Mouse (Mus musculus): ENCODE measurements around the gene Mov10. TPM values are rescaled to one million over a fixed set of nuclear protein-coding genes. Genes with fewer than 3 reads are reported as not detected.
"Not testable (repeated sequence)": the region's sequence is repeated elsewhere in the genome, so short reads cannot be mapped to it uniquely, and the experiment has no call there.

The Mov10 gene
- 62.1 and 65.0 TPM in 2 replicates for polyA plus RNA-seq (2015; fragmentation: Nextera tagmentation; extraction: Ambion mirVana)

GRCm38 (mm10) chr3:104817991-104818748 is at the start of gene Mov10:
Gene Mov10, minus strand, starts transcription at chr3:104818563.
- 0% methylated on average over 34 of the region's 40 CpGs for WGBS
- H3K9me3 ChIP-seq = no peaks in the 10 kb centered on the region
- peak; percentile 87 for ATAC-seq (ENCODE audit: borderline replicate concordance, extremely low read depth, low FRiP score, low TSS enrichment)
- H3K27ac ChIP-seq = peak within 1 kb of the TSS; percentile 93
- H3K4me3 ChIP-seq = peak within 1 kb of the TSS; percentile 79
- H3K36me3 ChIP-seq = peaks cover 13% of the 10 kb centered on the region; the same call in 1 of the 2 replicates
- H3K4me2 ChIP-seq = peak within 1 kb of the TSS; percentile 69
- H3K27me3 ChIP-seq = no peaks in the 10 kb centered on the region
- H3K4me1 ChIP-seq = peaks cover 33% of the 10 kb centered on the region
- H3K9ac ChIP-seq = peak within 1 kb of the TSS; percentile 85

- not testable (repeated sequence) for H3K9me3 ChIP-seq; H3K27ac ChIP-seq; H3K27me3 ChIP-seq; ATAC-seq (ENCODE audit: borderline replicate concordance, extremely low read depth, low FRiP score, low TSS enrichment); H3K9ac ChIP-seq
- H3K4me2 ChIP-seq = peak overlapping the region; percentile 72; the same call in 1 of the 2 replicates
- H3K4me1 ChIP-seq = peaks cover 25% of the 10 kb centered on the region
- H3K36me3 ChIP-seq = peaks cover 20% of the 10 kb centered on the region
- peak overlapping the region; percentile 91; the same call in 1 of the 2 replicates for H3K4me3 ChIP-seq
Measured at GRCm38 (mm10) chr3:104866674-104867073, 48.3 kb upstream of the Mov10 start.

GRCm38 (mm10) chr3:104865341-104865788 is 47.0 kb upstream of the Mov10 start:
- Histone ChIP-seq H3K4me3 (peak overlapping the region; percentile 91), H3K36me3 (peaks cover 8% of the 10 kb centered on the region; the same call in 1 of the 2 replicates), H3K4me1 (peaks cover 34% of the 10 kb centered on the region), H3K27ac (peak overlapping the region; percentile 96), H3K9ac (peak overlapping the region; percentile 95), H3K27me3 (no peaks in the 10 kb centered on the region), H3K9me3 (no peaks in the 10 kb centered on the region), H3K4me2 (peak overlapping the region; percentile 72)
- under 1% methylated on average over 12 of the region's 12 CpGs for WGBS
- ATAC-seq (ENCODE audit: borderline replicate concordance, extremely low read depth, low FRiP score, low TSS enrichment) = no peak

DNA sequence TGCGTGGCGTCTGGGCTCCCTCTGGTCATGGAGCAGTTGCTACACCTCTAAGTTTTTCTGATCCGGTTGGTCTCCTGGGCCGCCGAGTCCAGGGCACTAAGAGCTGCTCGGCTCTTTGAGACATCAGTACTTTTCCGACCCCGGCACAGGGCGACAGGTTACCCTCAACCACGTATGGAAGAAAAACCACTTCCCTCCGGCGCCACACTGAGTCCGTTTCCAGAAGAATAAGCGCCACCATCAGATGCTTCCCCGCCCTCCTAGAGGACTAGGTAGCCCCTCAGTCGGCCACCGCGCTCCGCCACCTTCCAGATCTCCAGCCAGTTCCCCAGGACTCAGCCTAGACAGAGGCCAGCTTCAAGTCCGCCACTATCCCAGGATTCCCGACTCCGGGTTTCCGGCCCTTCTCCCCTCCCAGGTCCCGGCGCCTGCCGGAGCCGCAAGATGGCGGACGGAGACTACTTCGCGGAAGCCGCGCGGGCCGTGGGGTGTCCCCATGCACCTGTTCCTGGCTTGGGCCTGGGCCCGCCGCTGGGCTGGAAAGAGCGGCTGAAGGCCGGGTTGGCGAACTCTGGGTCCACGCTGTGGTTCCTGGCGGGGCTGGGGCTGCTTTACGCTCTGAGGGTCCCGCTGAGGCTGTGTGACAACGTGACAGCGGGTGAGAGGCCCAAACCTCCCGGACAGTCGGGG is 46.4 kb upstream of the Mov10 start:
- peak; percentile 93 for ATAC-seq (ENCODE audit: borderline replicate concordance, extremely low read depth, low FRiP score, low TSS enrichment)
- peak overlapping the region; percentile 96 for H3K27ac ChIP-seq
- H3K27me3 ChIP-seq = no peaks in the 10 kb centered on the region
- H3K4me1 ChIP-seq = peaks cover 34% of the 10 kb centered on the region
- H3K4me3 ChIP-seq = peak overlapping the region; percentile 91
- peak overlapping the region; percentile 95 for H3K9ac ChIP-seq
- peaks cover 4% of the 10 kb centered on the region; the same call in 1 of the 2 replicates for H3K36me3 ChIP-seq
- 1% methylated on average over 47 of the region's 48 CpGs for WGBS
- no peaks in the 10 kb centered on the region for H3K9me3 ChIP-seq
- H3K4me2 ChIP-seq = peak overlapping the region; percentile 72

DNA sequence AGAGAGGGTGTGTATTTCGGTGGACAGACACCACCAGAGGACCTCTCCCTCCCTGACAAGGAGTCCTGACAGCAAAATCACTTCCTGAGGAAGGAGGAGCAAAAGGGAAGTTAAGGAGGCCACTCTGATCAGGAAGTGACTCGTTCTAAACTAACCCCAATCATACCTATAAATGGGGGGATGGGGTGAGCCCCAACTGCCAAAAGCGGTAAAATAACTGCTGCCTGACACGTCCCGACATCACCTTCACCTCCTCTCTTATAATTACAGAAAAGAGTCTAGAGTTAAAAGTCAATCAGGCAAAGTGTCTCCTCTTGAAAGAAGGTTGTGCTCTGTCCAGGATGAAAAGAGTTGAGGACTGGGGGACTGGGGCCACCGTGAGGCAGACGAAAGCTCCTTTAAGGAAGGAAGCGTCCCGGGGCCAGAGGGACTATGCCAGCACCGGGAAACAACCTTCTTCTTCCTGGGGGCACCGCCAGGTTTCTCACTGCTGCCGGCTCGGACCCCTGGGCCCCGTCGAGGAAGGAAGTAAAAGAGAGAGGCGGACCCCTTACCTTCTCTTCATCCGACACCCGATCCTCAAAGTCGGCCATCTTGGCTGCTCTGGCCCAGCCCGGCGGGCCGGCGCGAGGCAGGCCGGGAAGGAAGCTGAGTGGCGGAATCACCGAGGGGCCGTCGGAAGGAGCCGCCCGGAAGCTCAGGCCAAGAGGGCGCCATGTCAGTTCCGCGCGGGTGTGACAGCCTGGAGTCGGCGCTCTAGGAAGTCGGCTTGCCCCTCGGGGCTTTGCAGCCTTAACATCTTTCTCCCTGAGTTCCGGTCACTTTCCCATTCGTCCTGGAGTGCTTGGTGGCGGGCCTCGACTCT is 45.7 kb upstream of the Mov10 start, which contains the start of the genes St7l and Capza1:
Gene St7l (plus strand): TSS at position 220 of the 865 bp plus-strand sequence.
Gene Capza1 (minus strand): TSS at position 720 of the 865 bp plus-strand sequence.
- Histone ChIP-seq H3K4me2 (peak within 1 kb of the TSS; percentile 72), H3K4me1 (peaks cover 34% of the 10 kb centered on the region), H3K9ac (peak within 1 kb of the TSS; percentile 95), H3K4me3 (peak within 1 kb of the TSS; percentile 91), H3K36me3 (peaks cover 1% of the 10 kb centered on the region; the same call in 1 of the 2 replicates), H3K9me3 (no peaks in the 10 kb centered on the region), H3K27ac (peak within 1 kb of the TSS; percentile 96), H3K27me3 (no peaks in the 10 kb centered on the region)
- ATAC-seq (ENCODE audit: borderline replicate concordance, extremely low read depth, low FRiP score, low TSS enrichment) = peak; percentile 96
- under 1% methylated on average over 43 of the region's 43 CpGs for WGBS

DNA sequence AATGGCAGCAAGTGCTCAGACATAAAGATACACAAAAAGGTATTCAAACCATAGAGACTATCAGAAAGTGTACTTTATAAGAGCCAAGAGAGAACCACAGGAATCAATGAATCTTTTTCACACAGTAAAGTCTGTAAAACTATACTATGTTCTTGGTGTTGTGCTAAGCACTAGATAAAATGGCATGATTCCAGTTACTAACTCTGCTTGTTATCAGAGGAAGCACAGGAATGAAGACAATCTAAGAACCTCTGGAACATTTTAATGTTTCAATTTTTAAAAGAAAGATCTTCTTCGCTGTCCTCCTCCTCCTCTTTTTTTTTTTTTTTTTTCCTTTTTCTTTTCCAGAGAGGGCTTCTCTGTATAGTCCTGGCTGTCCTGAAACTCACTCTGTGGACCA is 40.2 kb upstream of the Mov10 start:
- Histone ChIP-seq H3K4me3 (no peak overlapping the region), H3K9me3 (no peaks in the 10 kb centered on the region), H3K36me3 (peaks cover 10% of the 10 kb centered on the region; the same call in 1 of the 2 replicates), H3K9ac (no peak overlapping the region), H3K4me2 (no peak overlapping the region), H3K4me1 (peaks cover 26% of the 10 kb centered on the region), H3K27me3 (no peaks in the 10 kb centered on the region), H3K27ac (no peak overlapping the region)
- no peak for ATAC-seq (ENCODE audit: borderline replicate concordance, extremely low read depth, low FRiP score, low TSS enrichment)
- WGBS = 100% methylated on average over 1 of the region's 1 CpGs

DNA sequence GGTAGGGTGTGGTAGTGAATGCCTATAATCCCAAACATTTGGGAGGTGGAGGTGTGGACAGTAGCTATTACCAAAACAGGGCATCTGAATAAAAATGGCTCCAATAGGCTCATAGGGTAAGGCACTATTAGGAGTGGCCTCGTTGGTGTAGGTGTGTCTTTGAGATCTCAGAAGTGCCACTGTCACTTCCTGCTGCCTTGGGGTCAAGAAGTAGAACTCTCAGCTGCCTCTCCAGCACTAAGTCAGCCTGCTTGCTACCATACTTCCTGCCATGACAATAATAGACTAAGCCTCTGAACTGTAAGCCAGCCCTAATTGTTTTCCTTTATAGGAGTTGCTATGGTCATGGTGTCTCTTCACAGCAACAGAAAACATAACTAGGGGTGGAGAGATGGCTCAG is 37.7 kb upstream of the Mov10 start:
- Histone ChIP-seq H3K27ac (no peak overlapping the region), H3K4me2 (no peak overlapping the region), H3K9me3 (no peaks in the 10 kb centered on the region), H3K9ac (no peak overlapping the region), H3K36me3 (peaks cover 10% of the 10 kb centered on the region; the same call in 1 of the 2 replicates), H3K4me1 (peaks cover 3% of the 10 kb centered on the region), H3K4me3 (no peak overlapping the region), H3K27me3 (no peaks in the 10 kb centered on the region)
- WGBS = 45% methylated on average over 1 of the region's 1 CpGs
- no peak for ATAC-seq (ENCODE audit: borderline replicate concordance, extremely low read depth, low FRiP score, low TSS enrichment)

GRCm38 (mm10) chr3:104854866-104855265 is 36.5 kb upstream of the Mov10 start:
- no peak overlapping the region for H3K27ac ChIP-seq
- H3K36me3 ChIP-seq = peaks cover 10% of the 10 kb centered on the region; the same call in 1 of the 2 replicates
- no peak overlapping the region for H3K9ac ChIP-seq
- H3K4me3 ChIP-seq = no peak overlapping the region
- no peaks in the 10 kb centered on the region for H3K9me3 ChIP-seq
- H3K4me2 ChIP-seq = no peak overlapping the region
- H3K27me3 ChIP-seq = no peaks in the 10 kb centered on the region
- no peaks in the 10 kb centered on the region for H3K4me1 ChIP-seq
- ATAC-seq (ENCODE audit: borderline replicate concordance, extremely low read depth, low FRiP score, low TSS enrichment) = no peak

GRCm38 (mm10) chr3:104854465-104854864 is 36.1 kb upstream of the Mov10 start:
- H3K27ac ChIP-seq = no peak overlapping the region
- WGBS = 84% methylated on average over 1 of the region's 1 CpGs
- no peak for ATAC-seq (ENCODE audit: borderline replicate concordance, extremely low read depth, low FRiP score, low TSS enrichment)

GRCm38 (mm10) chr3:104846601-104847000 is 28.2 kb upstream of the Mov10 start:
- H3K4me1 ChIP-seq = no peaks in the 10 kb centered on the region
- H3K9me3 ChIP-seq = no peaks in the 10 kb centered on the region
- no peaks in the 10 kb centered on the region for H3K27me3 ChIP-seq
- peaks cover 41% of the 10 kb centered on the region for H3K36me3 ChIP-seq
- no peak overlapping the region for H3K4me2 ChIP-seq
- H3K9ac ChIP-seq = no peak overlapping the region
- no peak overlapping the region for H3K4me3 ChIP-seq
- no peak for ATAC-seq (ENCODE audit: borderline replicate concordance, extremely low read depth, low FRiP score, low TSS enrichment)
- no peak overlapping the region for H3K27ac ChIP-seq
- WGBS = 91% methylated on average over 4 of the region's 4 CpGs

More at GRCm38 (mm10) chr3:104854465-104854864, 36.1 kb upstream of the Mov10 start:
- Histone ChIP-seq H3K4me1 (no peaks in the 10 kb centered on the region), H3K4me2 (no peak overlapping the region), H3K9ac (no peak overlapping the region), H3K27me3 (no peaks in the 10 kb centered on the region), H3K9me3 (no peaks in the 10 kb centered on the region), H3K36me3 (peaks cover 10% of the 10 kb centered on the region; the same call in 1 of the 2 replicates), H3K4me3 (no peak overlapping the region)

DNA sequence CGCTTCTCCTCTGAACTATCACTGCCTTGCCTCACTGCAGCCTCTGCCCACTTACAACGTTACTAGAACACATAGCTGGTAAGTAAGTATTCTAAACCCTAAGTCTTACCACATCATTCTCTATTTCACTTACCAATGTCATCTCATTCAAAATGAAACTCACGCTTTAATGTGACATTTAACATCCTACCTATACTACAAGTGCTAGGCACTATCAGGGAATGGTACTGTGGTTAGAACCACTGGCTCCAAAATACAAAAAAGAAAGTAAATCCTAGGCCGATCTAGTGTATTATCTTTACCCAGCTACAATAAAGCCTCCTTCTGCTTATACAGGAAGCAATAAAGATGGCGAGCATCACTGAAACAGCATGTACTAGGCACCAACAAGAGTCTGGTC is 22.7 kb upstream of the Mov10 start:
- Histone ChIP-seq H3K4me2 (no peak overlapping the region), H3K9ac (no peak overlapping the region), H3K9me3 (no peaks in the 10 kb centered on the region), H3K4me1 (no peaks in the 10 kb centered on the region), H3K4me3 (no peak overlapping the region), H3K27ac (no peak overlapping the region), H3K36me3 (peaks cover 58% of the 10 kb centered on the region), H3K27me3 (no peaks in the 10 kb centered on the region)
- 94% methylated on average over 5 of the region's 5 CpGs for WGBS
- no peak for ATAC-seq (ENCODE audit: borderline replicate concordance, extremely low read depth, low FRiP score, low TSS enrichment)

Measured in lung, embryonic 15.5 days (tissue).